Mouse (Mus musculus): Measurements from ENCODE around the gene Wdr41. TPM values are rescaled to one million over a fixed set of nuclear protein-coding genes. Genes with fewer than 3 reads are reported as not detected.
A peak's percentile ranks its signal among the peaks of the same experiment; 100 is the strongest.

Wdr41 gene
- 23.1 and 23.3 TPM in 2 replicates for polyA plus RNA-seq (2014; fragmentation: Nextera tagmentation; extraction: Ambion mirVana)

DNA sequence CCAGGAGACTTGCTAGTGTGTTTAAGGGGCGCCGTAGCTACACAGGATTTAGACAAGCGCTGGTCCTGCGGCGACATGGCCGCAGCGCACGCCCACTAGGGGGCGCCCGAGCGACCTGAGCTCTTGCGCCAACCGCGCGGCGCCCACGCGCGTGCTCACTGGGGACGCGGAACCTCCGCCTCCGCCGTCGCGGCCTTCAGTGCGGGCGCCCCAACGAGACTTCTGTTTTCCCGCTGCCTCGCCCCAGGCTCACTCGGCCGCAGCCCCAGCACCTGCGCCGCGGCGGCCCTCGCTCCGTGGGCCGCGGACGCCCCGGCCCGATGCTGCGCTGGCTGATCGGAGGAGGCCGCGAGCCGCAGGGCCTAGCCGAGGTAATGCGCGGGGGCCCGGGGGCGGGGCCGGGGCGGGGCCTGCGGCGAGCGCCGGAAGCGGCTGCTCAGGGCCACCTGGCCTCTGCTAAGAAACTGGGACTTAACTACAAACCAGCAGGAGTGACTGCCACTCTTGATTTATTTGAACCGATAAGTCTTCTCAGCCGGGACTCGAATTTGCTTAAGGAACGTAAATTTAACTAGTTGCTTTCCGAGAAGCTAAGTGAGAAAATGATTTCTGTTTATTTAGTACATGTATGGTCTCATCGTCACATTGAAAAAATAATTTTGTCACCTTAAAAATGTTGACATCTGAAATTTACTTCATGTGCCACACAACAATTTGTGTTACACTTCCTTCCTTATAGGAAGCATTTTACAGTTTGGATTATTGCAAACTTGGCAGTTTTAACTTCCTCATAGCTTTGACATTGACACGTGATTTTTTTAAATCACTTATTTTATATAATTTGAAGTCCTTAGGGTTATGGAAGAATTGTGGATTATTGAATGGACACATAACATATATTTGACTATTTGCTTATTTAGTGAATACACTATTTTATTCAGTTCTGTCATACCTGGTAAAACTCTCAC, at the start of gene Wdr41:
Gene Wdr41, plus strand, starts transcription at position 126 of the 968 bp plus-strand sequence.
- Histone ChIP-seq H3K9me3 (ENCODE audit: control insufficient read depth, low read length) (no peaks in the 10 kb centered on the region), H3K4me1 (ENCODE audit: control insufficient read depth, insufficient read depth, low read length) (no peaks in the 10 kb centered on the region), H3K9ac (ENCODE audit: low read length) (peak within 1 kb of the TSS; percentile 96), H3K36me3 (ENCODE audit: control insufficient read depth, insufficient read depth, low read length) (no peaks in the 10 kb centered on the region), H3K4me2 (ENCODE audit: low read depth) (peak within 1 kb of the TSS; percentile 37), H3K4me3 (ENCODE audit: low read depth, low read length) (peak within 1 kb of the TSS; percentile 77), H3K27me3 (ENCODE audit: control insufficient read depth, insufficient read depth, low read length) (no peaks in the 10 kb centered on the region), H3K27ac (ENCODE audit: low read depth, low read length) (peak within 1 kb of the TSS; percentile 94)
- WGBS = 3% methylated on average over 68 of the region's 68 CpGs
- ATAC-seq (ENCODE audit: insufficient read depth, low FRiP score, low TSS enrichment) (peak; percentile 98), DNase-seq (ENCODE audit: low spot score) (peak; percentile 96)

DNA sequence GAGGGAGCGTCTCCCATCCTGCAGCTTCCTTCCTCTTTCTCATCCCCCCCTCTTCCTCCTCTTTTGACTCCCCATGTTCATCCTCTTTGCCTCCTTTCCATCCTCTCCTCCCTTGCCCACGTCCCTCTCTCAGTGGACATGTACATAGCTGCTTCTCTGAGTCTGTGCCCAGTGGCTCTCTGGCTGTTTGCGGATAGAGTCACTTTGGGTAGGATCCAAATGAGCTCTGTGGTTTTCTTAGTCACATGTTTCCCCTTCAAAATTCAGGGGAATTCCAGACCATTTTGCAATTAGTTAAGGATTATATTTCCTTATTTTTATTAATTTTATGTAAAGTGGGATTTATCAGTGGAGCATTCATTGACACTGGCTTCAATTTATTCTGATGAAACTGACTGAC, 48.1 kb upstream of the Wdr41 start:
- H3K27me3 ChIP-seq (ENCODE audit: control insufficient read depth, insufficient read depth, low read length) = no peaks in the 10 kb centered on the region
- no peak for ATAC-seq (ENCODE audit: insufficient read depth, low FRiP score, low TSS enrichment)
- no peaks in the 10 kb centered on the region for H3K9me3 ChIP-seq (ENCODE audit: control insufficient read depth, low read length)
- no peaks in the 10 kb centered on the region for H3K4me1 ChIP-seq (ENCODE audit: control insufficient read depth, insufficient read depth, low read length)
- H3K4me2 ChIP-seq (ENCODE audit: low read depth) = no peak overlapping the region
- no peak for DNase-seq (ENCODE audit: low spot score)
- H3K4me3 ChIP-seq (ENCODE audit: low read depth, low read length) = no peak overlapping the region
- no peak overlapping the region for H3K9ac ChIP-seq (ENCODE audit: low read length)
- WGBS = 83% methylated on average over 3 of the region's 3 CpGs
- H3K36me3 ChIP-seq (ENCODE audit: control insufficient read depth, insufficient read depth, low read length) = no peaks in the 10 kb centered on the region
- no peak overlapping the region for H3K27ac ChIP-seq (ENCODE audit: low read depth, low read length)

DNA sequence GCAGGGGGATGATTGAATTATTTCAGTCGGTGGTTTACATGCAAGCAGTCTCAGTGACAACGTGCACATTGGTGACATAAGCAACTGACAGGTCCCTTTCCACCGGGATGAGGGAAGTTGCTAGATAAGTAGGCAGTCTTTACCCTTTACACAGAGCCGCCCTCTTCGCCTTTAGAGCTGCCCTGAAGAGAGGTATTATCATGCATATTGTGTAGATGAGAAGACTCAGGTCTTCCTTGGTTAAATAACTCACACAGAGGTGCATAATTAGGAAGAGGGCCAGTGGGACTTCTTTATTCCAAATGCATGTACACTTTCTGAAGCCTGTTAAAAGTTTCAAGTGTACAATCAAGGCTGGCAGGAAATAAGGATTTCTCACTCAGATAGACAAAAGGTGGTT, 37.7 kb upstream of the Wdr41 start:
- Histone ChIP-seq H3K27me3 (ENCODE audit: control insufficient read depth, insufficient read depth, low read length) (no peaks in the 10 kb centered on the region), H3K4me2 (ENCODE audit: low read depth) (no peak overlapping the region), H3K4me1 (ENCODE audit: control insufficient read depth, insufficient read depth, low read length) (no peaks in the 10 kb centered on the region), H3K9me3 (ENCODE audit: control insufficient read depth, low read length) (no peaks in the 10 kb centered on the region), H3K9ac (ENCODE audit: low read length) (no peak overlapping the region), H3K36me3 (ENCODE audit: control insufficient read depth, insufficient read depth, low read length) (no peaks in the 10 kb centered on the region), H3K4me3 (ENCODE audit: low read depth, low read length) (no peak overlapping the region), H3K27ac (ENCODE audit: low read depth, low read length) (no peak overlapping the region)
- DNase-seq (ENCODE audit: low spot score) (no peak), ATAC-seq (ENCODE audit: insufficient read depth, low FRiP score, low TSS enrichment) (no peak)
- 60% methylated on average over 5 of the region's 5 CpGs for WGBS

DNA sequence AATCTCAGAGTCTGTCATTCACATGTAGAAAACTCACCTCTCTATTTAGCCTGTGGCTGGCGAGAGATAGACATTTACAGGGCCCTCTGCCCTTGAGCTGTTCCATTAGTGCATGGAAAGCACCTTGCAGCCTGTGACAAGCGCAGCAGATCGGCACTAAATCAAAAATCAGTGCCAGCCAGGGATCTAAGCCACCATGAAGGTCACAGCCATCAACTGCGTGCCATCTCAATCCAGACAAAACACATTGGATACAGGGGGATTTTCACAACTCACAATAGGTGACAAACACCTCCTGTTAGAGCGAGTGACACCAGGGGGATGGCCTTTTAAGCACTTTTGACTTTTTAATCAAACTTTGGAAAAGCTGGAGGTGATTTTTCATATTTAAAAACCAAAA, 36.0 kb upstream of the Wdr41 start:
- H3K4me3 ChIP-seq (ENCODE audit: low read depth, low read length) = no peak overlapping the region
- H3K4me1 ChIP-seq (ENCODE audit: control insufficient read depth, insufficient read depth, low read length) = no peaks in the 10 kb centered on the region
- H3K27me3 ChIP-seq (ENCODE audit: control insufficient read depth, insufficient read depth, low read length) = no peaks in the 10 kb centered on the region
- no peaks in the 10 kb centered on the region for H3K36me3 ChIP-seq (ENCODE audit: control insufficient read depth, insufficient read depth, low read length)
- no peak overlapping the region for H3K27ac ChIP-seq (ENCODE audit: low read depth, low read length)
- H3K9me3 ChIP-seq (ENCODE audit: control insufficient read depth, low read length) = no peaks in the 10 kb centered on the region
- no peak overlapping the region for H3K4me2 ChIP-seq (ENCODE audit: low read depth)
- no peak overlapping the region for H3K9ac ChIP-seq (ENCODE audit: low read length)
- DNase-seq (ENCODE audit: low spot score) (no peak), ATAC-seq (ENCODE audit: insufficient read depth, low FRiP score, low TSS enrichment) (no peak)
- 66% methylated on average over 5 of the region's 5 CpGs for WGBS

DNA sequence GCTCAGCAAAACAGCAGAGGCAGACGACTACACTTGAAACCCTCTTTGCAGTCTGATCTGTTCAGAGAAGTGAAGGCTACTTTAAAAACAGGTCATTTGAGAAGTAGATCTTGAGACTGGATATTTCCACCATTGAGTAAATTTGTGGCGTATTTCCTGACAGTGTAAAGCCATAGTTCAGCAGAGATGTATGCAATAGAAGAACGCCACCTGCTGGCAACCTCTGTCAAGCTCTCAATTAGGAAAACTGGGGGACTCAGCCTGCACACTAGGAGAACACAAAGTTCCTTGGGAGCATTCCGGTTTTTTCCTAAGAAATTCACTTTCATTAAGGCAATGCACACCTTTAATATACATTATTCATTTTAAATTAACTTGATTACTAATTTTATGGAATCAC, 34.9 kb upstream of the Wdr41 start:
- 14% methylated on average over 4 of the region's 4 CpGs for WGBS
- Histone ChIP-seq H3K27me3 (ENCODE audit: control insufficient read depth, insufficient read depth, low read length) (no peaks in the 10 kb centered on the region), H3K9me3 (ENCODE audit: control insufficient read depth, low read length) (no peaks in the 10 kb centered on the region), H3K4me2 (ENCODE audit: low read depth) (no peak overlapping the region), H3K4me1 (ENCODE audit: control insufficient read depth, insufficient read depth, low read length) (no peaks in the 10 kb centered on the region), H3K36me3 (ENCODE audit: control insufficient read depth, insufficient read depth, low read length) (no peaks in the 10 kb centered on the region), H3K27ac (ENCODE audit: low read depth, low read length) (no peak overlapping the region), H3K9ac (ENCODE audit: low read length) (no peak overlapping the region), H3K4me3 (ENCODE audit: low read depth, low read length) (no peak overlapping the region)
- peak; percentile 71 for DNase-seq (ENCODE audit: low spot score)
- no peak for ATAC-seq (ENCODE audit: insufficient read depth, low FRiP score, low TSS enrichment)

DNA sequence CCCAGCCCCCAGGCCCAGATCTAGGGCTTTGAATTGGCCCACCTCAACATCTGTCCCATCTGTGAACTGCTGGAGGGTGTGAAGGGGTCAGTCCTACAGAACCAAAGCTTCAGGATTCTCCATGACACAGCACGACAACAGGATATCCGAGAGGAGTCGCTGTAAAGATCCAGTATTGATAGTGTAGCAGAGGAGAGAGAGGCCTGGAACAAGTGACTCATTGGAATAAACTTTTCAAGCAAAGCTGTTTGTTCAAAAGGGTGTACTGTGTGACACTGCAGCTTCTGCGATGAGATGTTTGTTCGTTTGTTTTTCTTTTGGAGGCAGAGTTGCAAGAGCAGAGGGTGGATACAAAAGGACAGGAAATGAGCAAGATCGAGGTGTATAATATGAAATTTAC, 20.2 kb upstream of the Wdr41 start:
- H3K27ac ChIP-seq (ENCODE audit: low read depth, low read length) = no peak overlapping the region
- DNase-seq (ENCODE audit: low spot score) (no peak), ATAC-seq (ENCODE audit: insufficient read depth, low FRiP score, low TSS enrichment) (no peak)
- H3K36me3 ChIP-seq (ENCODE audit: control insufficient read depth, insufficient read depth, low read length) = no peaks in the 10 kb centered on the region
- H3K9me3 ChIP-seq (ENCODE audit: control insufficient read depth, low read length) = no peaks in the 10 kb centered on the region
- H3K4me2 ChIP-seq (ENCODE audit: low read depth) = no peak overlapping the region
- H3K4me3 ChIP-seq (ENCODE audit: low read depth, low read length) = no peak overlapping the region
- H3K27me3 ChIP-seq (ENCODE audit: control insufficient read depth, insufficient read depth, low read length) = no peaks in the 10 kb centered on the region
- H3K4me1 ChIP-seq (ENCODE audit: control insufficient read depth, insufficient read depth, low read length) = no peaks in the 10 kb centered on the region
- 79% methylated on average over 6 of the region's 6 CpGs for WGBS
- H3K9ac ChIP-seq (ENCODE audit: low read length) = no peak overlapping the region

DNA sequence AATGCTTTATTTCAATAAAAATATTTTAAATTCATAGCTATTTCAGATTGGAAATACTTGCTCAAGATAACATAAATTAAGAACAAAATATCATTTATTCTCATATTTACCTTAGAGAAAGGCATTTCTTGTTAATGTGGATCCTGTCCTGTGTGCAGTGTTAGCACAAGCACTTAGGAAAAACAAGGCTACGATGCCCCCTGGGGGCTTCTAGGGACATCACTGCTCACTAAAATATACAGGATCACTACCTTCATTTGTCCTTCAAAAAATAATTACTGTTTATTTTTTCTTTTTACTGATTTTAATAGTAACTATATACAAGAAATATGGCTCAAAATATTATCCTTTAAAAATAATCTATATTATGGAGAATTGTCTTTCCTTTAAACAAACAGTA, 18.2 kb upstream of the Wdr41 start:
- ATAC-seq (ENCODE audit: insufficient read depth, low FRiP score, low TSS enrichment) (no peak), DNase-seq (ENCODE audit: low spot score) (peak; percentile 31)
- no peaks in the 10 kb centered on the region for H3K4me1 ChIP-seq (ENCODE audit: control insufficient read depth, insufficient read depth, low read length)
- no peak overlapping the region for H3K27ac ChIP-seq (ENCODE audit: low read depth, low read length)
- H3K9ac ChIP-seq (ENCODE audit: low read length) = no peak overlapping the region
- no peak overlapping the region for H3K4me3 ChIP-seq (ENCODE audit: low read depth, low read length)
- no peaks in the 10 kb centered on the region for H3K36me3 ChIP-seq (ENCODE audit: control insufficient read depth, insufficient read depth, low read length)
- H3K9me3 ChIP-seq (ENCODE audit: control insufficient read depth, low read length) = no peaks in the 10 kb centered on the region
- no peaks in the 10 kb centered on the region for H3K27me3 ChIP-seq (ENCODE audit: control insufficient read depth, insufficient read depth, low read length)
- WGBS = 68% methylated on average over 1 of the region's 1 CpGs
- no peak overlapping the region for H3K4me2 ChIP-seq (ENCODE audit: low read depth)

DNA sequence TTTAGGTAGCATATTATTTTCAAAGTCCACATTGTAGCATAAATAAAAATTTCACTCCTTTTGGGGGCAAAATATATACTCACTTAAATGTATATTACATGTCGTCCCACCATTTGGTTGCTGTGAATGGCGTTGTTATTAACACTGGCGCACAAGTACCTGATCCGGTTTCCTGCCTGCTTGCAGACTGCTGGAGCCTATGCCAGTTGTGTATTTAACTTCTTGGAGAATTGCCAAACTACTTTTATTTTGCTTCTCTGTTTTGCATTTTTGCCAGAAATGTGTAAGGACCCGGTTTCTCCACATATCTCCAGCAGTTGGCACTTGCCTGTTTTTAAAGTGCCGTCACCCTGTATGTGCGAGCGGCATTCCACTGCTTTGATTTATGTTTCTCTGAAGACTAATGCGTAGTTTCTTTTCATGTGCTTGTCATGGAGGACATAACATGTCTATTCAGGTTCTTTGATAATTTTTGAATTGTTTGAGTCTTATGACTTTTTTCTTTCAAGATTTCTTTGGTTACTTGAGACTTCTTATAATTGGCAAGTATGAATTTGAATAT, 6.1 kb upstream of the Wdr41 start:
- ATAC-seq (ENCODE audit: insufficient read depth, low FRiP score, low TSS enrichment) (no peak), DNase-seq (ENCODE audit: low spot score) (no peak)
- Histone ChIP-seq H3K4me2 (ENCODE audit: low read depth) (no peak overlapping the region), H3K9me3 (ENCODE audit: control insufficient read depth, low read length) (no peaks in the 10 kb centered on the region), H3K27me3 (ENCODE audit: control insufficient read depth, insufficient read depth, low read length) (no peaks in the 10 kb centered on the region), H3K4me3 (ENCODE audit: low read depth, low read length) (no peak overlapping the region), H3K36me3 (ENCODE audit: control insufficient read depth, insufficient read depth, low read length) (no peaks in the 10 kb centered on the region), H3K4me1 (ENCODE audit: control insufficient read depth, insufficient read depth, low read length) (no peaks in the 10 kb centered on the region), H3K27ac (ENCODE audit: low read depth, low read length) (no peak overlapping the region), H3K9ac (ENCODE audit: low read length) (no peak overlapping the region)
- 79% methylated on average over 9 of the region's 9 CpGs for WGBS

DNA sequence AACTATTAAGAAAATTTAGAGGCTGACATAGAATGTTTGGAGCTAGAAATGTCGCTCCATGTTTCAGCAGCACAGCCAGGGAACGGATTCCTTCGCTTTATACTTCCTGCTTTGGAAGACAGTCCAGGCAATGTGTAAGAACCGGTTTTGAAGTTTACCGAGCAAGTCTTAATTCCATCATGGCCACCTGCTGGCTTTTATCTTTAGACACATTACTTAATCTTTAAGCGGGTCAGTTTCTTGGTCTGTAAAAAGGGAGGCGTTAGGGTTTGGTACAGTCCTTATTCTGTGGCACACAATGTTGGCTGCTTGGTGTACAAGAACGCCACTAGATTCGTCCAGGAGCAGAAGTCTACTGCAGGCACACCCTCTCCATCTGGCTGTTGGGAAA, 321 bp upstream of the Wdr41 start:
- Histone ChIP-seq H3K36me3 (ENCODE audit: control insufficient read depth, insufficient read depth, low read length) (no peaks in the 10 kb centered on the region), H3K9me3 (ENCODE audit: control insufficient read depth, low read length) (no peaks in the 10 kb centered on the region), H3K9ac (ENCODE audit: low read length) (no peak overlapping the region; the same call in 1 of the 2 replicates), H3K27ac (ENCODE audit: low read depth, low read length) (peak overlapping the region; percentile 94; the same call in 1 of the 2 replicates), H3K27me3 (ENCODE audit: control insufficient read depth, insufficient read depth, low read length) (no peaks in the 10 kb centered on the region), H3K4me2 (ENCODE audit: low read depth) (peak overlapping the region; percentile 37), H3K4me3 (ENCODE audit: low read depth, low read length) (0 out of 2 replicates have a peak overlapping the region, but pooled peaks have one; percentile 77), H3K4me1 (ENCODE audit: control insufficient read depth, insufficient read depth, low read length) (no peaks in the 10 kb centered on the region)
- ATAC-seq (ENCODE audit: insufficient read depth, low FRiP score, low TSS enrichment) (peak; percentile 18), DNase-seq (ENCODE audit: low spot score) (no peak)
- WGBS = 30% methylated on average over 9 of the region's 9 CpGs

Measured in neural tube, embryonic 11.5 days (tissue).